Mouse (Mus musculus) cortical plate, adult 2 months (tissue): Measurements from ENCODE around the gene Kat2b.

Experiments used
- CTCF ChIP-seq: fragments of 200-500 bp; IDR thresholded peaks from 2 replicates; pipeline ENCODE4 v1.5.1; 2011; ENCODE audit warnings: mild to moderate bottlenecking, control low read depth, low read length; ENCODE audit not compliant: insufficient read depth; ENCODE audit errors: extremely low read depth
- POLR2A ChIP-seq: fragments of 200-500 bp; IDR thresholded peaks from 2 replicates; pipeline ENCODE4 v1.6.1; 2011; ENCODE audit warnings: mild to moderate bottlenecking, low read length, control low read depth; ENCODE audit not compliant: insufficient read depth; ENCODE audit errors: extremely low read depth

GRCm38 (mm10) chr17:53650251-53650661 is 83.6 kb downstream of the Kat2b start:
- no peak for TF ChIP-seq CTCF
- TF ChIP-seq POLR2A, result no peak
